Mouse (Mus musculus) heart, adult 11 months (tissue): ENCODE results near the gene Snx3.

Source experiments
- DNase-seq: peaks from one replicate; pipeline ENCODE4 v3.0.0; 2022

Snx3 gene

DNA sequence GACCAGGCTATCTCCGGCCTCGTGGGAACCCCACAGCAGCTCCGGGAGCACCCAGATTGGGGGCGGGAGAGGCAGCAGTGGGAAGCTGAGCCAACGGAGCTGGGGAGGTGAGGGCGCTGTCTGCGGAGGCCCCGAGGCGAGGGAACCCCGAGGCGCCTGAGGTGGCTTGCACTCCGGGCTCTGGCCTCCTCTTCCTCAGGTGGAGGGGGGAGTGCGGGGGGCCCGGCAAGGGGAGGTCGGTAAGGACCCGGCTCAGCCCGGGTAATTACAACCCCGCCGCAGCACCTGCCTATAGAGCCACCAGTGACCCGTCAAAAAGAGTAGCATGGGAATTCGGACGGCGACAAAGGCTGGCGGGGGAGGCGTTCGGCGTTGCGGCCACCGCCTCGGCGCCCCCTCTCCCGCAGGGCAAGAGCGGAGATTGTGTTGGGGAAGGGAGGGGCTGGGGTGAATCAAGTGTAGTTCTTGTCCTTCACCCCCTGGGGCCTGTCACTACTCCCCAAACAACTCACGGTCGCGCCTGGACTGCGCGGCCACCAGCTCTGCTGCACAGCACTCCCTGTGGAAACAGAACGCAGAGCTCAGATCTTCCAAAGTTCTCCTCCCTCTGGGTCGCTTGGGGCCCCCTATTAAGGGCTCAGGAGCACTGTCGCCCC, 77.8 kb downstream of the Snx3 start:
- DNase-seq, result peak; percentile 88

DNA sequence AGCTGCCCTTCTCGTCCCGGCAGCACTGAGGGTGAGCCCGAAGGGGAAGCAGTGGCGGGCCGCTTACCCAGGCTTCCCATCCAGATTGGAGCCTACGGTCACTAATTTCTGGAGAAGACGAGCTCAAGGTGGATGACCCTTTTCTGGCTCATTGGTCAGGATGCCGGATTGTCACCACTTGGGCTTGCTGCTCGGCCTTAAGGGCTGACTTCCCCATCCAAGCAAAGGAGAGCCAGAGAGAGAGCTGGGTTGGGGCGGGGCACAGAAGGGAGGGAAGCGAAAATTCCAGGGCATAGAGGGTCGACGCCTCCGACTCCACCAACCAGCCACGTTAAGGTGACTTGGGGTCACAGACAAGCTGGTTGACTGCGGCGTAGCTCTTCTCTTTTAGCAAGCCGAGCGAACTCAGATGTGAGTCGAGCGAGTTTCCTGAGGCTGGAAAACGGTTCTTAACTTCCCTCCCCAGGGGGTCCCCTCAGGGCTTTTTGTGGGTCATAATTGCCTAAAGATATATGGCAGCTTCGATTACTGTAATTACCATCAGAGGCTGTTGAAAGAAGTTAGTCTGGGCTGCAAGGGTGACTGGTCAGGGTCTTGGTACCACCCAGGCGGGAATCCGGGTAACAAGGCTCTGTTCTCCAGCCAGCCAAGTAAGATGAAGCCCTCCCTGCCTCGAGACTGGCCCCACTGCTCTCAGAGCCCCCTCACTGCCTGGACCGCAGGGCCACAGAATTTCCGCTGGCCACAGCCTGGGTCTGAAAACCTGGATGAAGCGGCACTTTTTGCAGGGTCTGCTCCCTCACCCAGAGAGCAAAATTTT, 78.5 kb downstream of the Snx3 start:
- DNase-seq, result peak; percentile 90

DNA sequence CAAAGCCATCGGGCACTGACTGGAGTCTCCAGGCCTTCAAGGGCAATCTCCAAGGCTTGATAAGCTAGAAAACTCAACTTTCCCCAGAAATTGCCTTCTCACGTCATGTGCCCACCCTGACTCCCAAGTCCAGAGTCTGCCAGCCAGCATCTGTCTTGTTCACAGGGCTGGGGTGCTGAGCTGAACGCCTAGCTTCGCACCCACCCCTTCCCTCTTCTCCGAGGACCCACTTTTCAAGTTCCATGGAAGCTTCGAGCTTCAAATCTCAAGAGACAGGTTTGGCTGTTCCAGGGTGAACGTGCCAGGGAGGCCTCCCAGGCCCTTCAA, 79.1 kb downstream of the Snx3 start:
- peak; percentile 81 for DNase-seq

DNA sequence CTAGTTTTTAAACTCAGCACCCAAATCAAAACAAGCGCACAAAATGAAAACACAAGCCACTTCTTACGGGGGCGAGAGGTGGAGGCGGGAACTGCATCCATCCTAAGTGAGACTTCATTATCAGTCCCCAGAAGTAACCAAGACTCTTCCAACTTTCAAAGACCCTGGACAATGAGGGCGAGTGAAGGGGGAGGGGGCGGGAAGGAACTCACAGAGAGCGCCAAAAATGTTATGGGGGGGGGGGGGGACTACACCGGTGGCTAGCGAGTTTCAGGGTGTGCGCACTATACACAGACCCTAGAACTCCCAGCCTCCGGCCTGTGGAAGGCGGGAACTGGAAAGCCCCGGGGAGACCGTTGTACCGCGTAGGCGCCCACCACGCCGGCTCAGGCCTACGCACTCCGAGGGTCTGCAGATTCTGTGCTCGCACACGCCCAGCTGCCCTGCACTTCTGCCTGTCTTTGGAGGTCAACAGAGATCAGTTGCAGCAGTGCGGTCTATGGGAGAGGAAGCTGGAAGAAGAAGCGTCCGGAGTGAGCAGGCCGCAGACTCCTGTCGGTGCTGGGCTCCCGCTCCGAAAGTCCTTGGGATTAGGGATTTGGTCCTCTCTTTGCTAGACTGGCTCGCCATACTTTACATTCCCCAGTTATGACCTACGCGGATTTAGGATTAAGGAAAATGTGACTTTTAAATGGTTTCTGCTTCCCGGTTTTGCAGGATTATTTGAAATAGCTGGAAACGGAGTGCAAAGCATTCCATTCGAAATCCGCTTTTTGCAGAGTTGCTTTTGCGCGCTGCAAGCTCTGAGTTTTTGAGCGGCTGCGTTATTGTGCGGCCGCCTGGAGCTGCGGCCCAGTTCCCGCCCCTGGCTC, 80.1 kb downstream of the Snx3 start:
- no peak for DNase-seq

DNA sequence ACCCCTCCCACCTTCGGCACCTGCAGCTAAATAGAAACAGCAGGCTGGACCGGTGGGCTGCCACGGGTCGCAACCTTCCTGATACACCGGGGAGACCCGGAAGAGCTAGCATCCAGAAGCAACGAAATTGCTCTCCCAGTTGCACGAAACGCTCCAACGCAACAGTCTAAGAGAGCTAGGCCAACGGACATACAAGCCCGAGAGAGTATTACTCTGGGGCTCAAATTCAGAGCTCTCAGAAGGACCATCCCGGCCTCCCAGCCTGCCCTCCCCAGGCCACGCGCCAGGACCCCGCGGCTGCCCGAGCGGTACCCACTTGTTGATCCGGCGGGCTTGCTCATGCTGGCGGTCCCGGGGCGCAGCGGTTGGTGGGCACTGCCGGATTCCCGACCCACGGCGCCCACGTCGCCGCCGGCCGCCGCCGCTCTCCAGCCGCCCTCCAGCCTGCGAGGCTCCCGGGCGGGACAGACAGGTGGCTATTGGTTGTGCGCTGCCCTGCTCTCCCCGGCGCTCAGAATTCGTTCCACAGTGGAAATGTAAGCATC, 80.8 kb downstream of the Snx3 start:
- peak; percentile 73 for DNase-seq

DNA sequence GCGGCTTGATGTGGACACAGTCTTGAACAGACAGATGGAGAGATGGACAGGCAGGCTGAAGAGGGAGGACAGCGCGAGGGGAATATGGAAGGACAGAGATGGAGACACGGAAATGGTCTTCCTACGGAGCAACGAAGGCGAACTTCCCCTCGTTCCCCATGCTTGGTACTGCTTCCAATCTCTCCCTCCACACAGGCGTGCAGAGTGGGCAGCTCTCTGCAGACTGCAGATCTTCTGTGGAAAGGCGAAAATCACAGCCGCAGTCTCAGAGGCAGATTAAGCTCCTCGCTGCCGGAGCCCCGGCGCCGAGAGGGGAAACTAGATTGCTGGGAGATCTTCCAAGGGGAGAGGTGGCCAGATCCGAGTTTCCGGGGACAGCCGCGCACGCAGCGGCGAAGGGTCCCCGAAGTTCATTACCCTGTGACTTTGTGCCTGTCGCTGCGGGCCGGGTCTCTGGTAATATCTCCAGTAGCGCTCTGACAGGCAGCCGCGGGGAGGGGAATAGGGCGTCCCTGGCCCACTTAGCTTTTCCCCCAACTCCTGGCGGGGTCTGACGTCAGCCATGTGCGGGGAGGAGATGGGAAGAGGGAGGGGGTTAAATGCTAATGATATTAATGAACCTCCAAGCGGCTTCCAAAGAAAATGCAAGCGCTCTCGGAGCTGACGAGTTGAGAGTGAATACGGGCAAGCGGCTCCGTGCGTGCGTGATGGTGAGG, 81.5 kb downstream of the Snx3 start, which contains the start of the genes Nr2e1 and Ostm1:
TSS of gene Nr2e1 (minus strand) at position 476 of the 716 bp plus-strand sequence.
TSS of gene Ostm1 (plus strand) at position 666 of the 716 bp plus-strand sequence.
- no peak for DNase-seq

DNA sequence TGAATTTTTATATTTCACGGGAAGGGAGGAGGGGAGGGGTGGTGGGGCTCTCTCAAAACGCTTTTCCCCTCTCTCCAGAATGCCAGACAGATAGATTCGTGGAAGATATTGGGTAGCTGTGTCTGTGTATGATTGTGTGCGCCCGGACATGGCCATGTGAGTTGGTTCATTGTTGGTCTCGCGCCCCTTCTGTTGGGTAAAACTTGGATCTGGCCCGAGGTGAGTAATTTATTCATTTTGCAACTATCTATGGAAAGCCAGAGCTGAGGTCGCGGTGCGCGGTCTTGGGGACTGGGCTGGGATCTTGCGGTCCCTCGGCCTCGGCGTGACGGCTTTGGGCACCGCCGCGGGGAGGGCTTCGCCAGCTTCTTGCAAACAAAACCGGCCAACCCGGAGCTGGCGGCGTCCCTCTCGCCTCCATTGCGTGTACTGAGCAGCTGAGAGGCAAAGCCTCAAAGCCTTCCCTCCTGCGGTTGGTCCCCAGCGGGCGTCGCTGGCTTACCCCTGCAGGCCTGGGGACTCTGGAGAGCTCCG, 82.1 kb downstream of the Snx3 start:
- DNase-seq, result no peak

DNA sequence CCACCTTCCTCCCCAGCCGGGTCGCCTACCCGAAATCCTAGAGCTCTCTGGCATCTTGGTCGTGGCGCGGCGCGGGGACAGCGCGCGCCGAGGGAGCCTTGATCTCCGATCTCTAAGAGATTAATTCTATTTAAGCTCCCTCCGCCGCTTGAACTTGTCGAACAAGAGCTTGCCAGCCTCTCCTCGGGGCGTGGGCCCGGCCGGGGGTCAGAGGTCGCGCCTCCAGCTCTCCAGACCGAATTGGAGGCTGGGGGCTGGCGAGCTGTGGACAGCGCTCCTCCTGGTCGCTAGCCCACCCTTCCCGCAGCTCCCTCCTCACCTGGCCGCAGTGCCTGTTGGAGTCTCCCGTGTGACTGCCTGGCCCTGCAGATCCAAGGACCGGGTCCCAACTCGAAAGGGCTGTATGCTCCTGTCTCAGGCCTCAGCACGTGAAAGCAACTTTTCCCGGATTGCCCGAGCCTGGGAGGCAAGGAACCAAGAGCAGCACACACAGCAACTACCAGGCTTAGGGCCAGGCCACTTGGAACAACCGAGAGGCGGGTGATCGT, 82.7 kb downstream of the Snx3 start:
- DNase-seq, result no peak
